Mouse (Mus musculus): ENCODE measurements around the gene Ccdc13. TPM values are rescaled to one million over a fixed set of nuclear protein-coding genes. Genes with fewer than 3 reads are reported as not detected.

The Ccdc13 gene
- polyA plus RNA-seq, 1 experiment from 2014 or later = 2.7 TPM

GRCm38 (mm10) chr9:121785261-121785660 is 54.0 kb downstream of the Ccdc13 start:
- H3K4me1 ChIP-seq = no peaks in the 10 kb centered on the region
- no peak overlapping the region for H3K4me3 ChIP-seq
- H3K27ac ChIP-seq = no peak overlapping the region
- WGBS = 81% methylated on average over 8 of the region's 8 CpGs
- H3K36me3 ChIP-seq (replicated peaks) = no peaks in the 10 kb centered on the region
- H3K9me3 ChIP-seq = no peaks in the 10 kb centered on the region
- DNase-seq (ENCODE audit: extremely low spot score, low spot score) = no peak
- H3K27me3 ChIP-seq (ENCODE audit: poor library complexity, severe bottlenecking) = peaks cover 8% of the 10 kb centered on the region

DNA sequence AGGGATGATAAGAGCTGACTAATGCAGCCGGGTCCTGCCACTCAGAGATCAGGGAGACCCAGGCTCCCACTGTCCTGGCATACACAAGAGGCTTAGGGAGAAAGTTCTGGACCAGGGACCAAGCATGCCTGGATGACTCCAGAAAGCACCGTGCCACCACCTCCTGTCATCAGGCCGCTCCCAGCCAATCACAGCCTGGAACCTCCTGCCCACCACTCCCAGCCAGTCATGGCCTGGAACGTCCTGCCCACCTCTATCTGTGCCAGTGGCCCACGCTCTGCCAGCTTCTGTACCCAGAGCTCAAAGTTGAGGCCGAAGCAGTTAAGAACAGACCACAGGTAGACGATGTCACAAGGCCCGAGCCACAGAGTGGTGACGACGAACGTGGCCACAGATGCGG is 54.5 kb downstream of the Ccdc13 start:
- Histone ChIP-seq H3K4me1 (no peaks in the 10 kb centered on the region), H3K27ac (no peak overlapping the region), H3K27me3 (ENCODE audit: poor library complexity, severe bottlenecking) (peaks cover 12% of the 10 kb centered on the region), H3K36me3 (replicated peaks) (no peaks in the 10 kb centered on the region), H3K4me3 (no peak overlapping the region), H3K9me3 (no peaks in the 10 kb centered on the region)
- no peak for DNase-seq (ENCODE audit: extremely low spot score, low spot score)
- 91% methylated on average over 12 of the region's 12 CpGs for WGBS

DNA sequence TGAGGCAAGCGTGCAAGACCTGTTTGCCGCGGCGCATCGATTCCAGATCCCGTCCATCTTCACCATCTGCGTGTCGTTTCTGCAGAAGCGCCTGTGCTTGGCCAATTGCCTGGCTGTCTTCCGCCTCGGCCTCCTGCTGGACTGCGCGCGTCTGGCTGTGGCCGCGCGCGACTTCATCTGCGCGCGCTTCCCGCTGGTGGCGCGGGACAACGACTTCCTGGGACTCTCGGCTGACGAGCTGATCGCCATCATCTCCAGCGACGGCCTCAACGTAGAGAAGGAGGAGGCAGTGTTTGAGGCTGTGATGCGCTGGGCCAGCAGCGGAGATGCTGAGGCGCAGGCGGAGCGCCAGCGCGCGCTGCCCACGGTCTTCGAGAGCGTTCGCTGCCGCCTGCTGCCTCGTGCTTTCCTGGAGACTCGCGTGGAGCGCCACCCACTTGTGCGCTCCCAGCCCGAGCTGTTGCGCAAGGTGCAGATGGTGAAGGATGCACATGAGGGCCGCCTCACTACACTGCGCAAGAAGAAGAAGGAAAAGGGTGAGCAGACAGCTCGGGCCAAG is 61.1 kb downstream of the Ccdc13 start:
- H3K9me3 ChIP-seq = no peaks in the 10 kb centered on the region
- WGBS = 17% methylated on average over 54 of the region's 54 CpGs
- H3K4me3 ChIP-seq = peak overlapping the region; percentile 44
- DNase-seq (ENCODE audit: extremely low spot score, low spot score) = no peak
- H3K27ac ChIP-seq = no peak overlapping the region
- peaks cover 12% of the 10 kb centered on the region for H3K4me1 ChIP-seq
- no peaks in the 10 kb centered on the region for H3K36me3 ChIP-seq (replicated peaks)
- peaks cover 57% of the 10 kb centered on the region for H3K27me3 ChIP-seq (ENCODE audit: poor library complexity, severe bottlenecking)

GRCm38 (mm10) chr9:121777484-121778065 is 61.7 kb downstream of the Ccdc13 start, which contains the start of gene Klhl40:
Klhl40 (plus strand) TSS chr9:121777607.
- 24% methylated on average over 30 of the region's 30 CpGs for WGBS
- no peaks in the 10 kb centered on the region for H3K36me3 ChIP-seq (replicated peaks)
- H3K27ac ChIP-seq = no peak within 1 kb of the TSS
- peak within 1 kb of the TSS; percentile 44 for H3K4me3 ChIP-seq
- H3K27me3 ChIP-seq (ENCODE audit: poor library complexity, severe bottlenecking) = peaks cover 57% of the 10 kb centered on the region
- H3K4me1 ChIP-seq = peaks cover 12% of the 10 kb centered on the region
- DNase-seq (ENCODE audit: extremely low spot score, low spot score) = no peak
- H3K9me3 ChIP-seq = no peaks in the 10 kb centered on the region

GRCm38 (mm10) chr9:121776511-121776910 is 62.8 kb downstream of the Ccdc13 start:
- Histone ChIP-seq H3K27me3 (ENCODE audit: poor library complexity, severe bottlenecking) (peaks cover 57% of the 10 kb centered on the region), H3K4me3 (no peak overlapping the region), H3K36me3 (replicated peaks) (no peaks in the 10 kb centered on the region), H3K4me1 (peaks cover 12% of the 10 kb centered on the region), H3K9me3 (no peaks in the 10 kb centered on the region), H3K27ac (no peak overlapping the region)
- WGBS = 92% methylated on average over 7 of the region's 7 CpGs
- DNase-seq (ENCODE audit: extremely low spot score, low spot score) = no peak

DNA sequence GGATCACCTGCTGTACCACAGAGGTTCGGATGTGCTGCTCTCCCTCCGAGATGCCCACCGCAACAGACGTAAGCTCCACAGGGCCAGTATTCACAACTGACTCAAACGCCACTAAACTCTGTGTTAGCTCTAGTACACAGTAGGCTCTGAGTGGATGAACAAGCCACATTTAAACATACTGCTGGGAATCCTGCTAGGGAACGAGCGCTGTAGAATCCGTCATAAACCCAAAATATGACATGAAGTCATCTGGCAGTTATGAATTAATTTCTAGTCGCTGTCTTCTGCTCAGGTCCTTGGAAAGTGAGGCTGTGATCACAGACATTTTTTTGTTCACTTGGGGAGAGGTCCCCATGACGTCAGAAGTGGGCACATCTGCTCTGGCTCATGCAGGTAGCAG is 63.3 kb downstream of the Ccdc13 start:
- WGBS = 85% methylated on average over 10 of the region's 10 CpGs
- no peak overlapping the region for H3K4me3 ChIP-seq
- peaks cover 12% of the 10 kb centered on the region for H3K4me1 ChIP-seq
- no peak overlapping the region for H3K27ac ChIP-seq
- H3K36me3 ChIP-seq (replicated peaks) = no peaks in the 10 kb centered on the region
- DNase-seq (ENCODE audit: extremely low spot score, low spot score) = no peak
- H3K9me3 ChIP-seq = no peaks in the 10 kb centered on the region
- peaks cover 57% of the 10 kb centered on the region for H3K27me3 ChIP-seq (ENCODE audit: poor library complexity, severe bottlenecking)

- WGBS = 78% methylated on average over 5 of the region's 5 CpGs
- Histone ChIP-seq H3K27ac (no peak overlapping the region), H3K4me1 (peaks cover 8% of the 10 kb centered on the region; the same call in 1 of the 2 replicates), H3K9me3 (no peaks in the 10 kb centered on the region), H3K36me3 (replicated peaks) (peaks cover 17% of the 10 kb centered on the region), H3K27me3 (ENCODE audit: poor library complexity, severe bottlenecking) (peaks cover 21% of the 10 kb centered on the region), H3K4me3 (no peak overlapping the region)
- no peak for DNase-seq (ENCODE audit: extremely low spot score, low spot score)
Measured at GRCm38 (mm10) chr9:121772412-121772811, 66.8 kb downstream of the Ccdc13 start.

DNA sequence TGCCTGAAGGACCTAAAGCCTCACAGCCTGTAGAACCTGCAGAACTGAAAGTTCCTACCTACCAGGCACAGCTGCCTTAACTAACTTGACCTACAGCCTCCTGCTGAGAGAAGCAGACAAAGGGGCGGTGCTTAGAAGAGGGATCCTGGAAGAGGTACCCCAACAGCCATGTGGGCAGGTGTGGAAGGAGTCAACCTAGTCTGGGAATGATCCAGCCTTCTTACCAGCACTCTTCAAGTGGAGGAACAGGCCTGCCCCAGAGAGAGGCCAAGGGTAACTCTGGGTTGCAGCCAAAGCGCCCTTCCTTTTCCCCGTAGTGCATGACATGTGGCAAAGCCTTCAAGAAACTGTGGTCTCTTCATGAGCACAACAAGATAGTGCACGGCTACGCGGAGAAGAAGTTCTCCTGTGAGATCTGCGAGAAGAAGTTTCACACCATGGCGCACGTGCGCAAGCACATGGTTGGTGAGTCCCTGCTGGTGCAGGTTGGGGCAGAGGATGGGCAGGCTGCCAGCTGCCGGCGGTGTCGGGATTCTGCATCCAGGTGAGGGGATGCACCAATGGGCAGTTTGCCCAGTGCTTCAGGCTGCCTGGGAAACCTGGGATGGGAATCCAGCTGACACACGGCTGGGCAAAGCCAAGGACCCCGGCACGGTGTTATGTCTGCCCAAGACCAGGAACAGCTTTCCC is 74.0 kb downstream of the Ccdc13 start:
- WGBS = 94% methylated on average over 16 of the region's 16 CpGs
- Histone ChIP-seq H3K9me3 (no peaks in the 10 kb centered on the region), H3K27ac (no peak overlapping the region), H3K4me1 (peaks cover 29% of the 10 kb centered on the region), H3K4me3 (no peak overlapping the region), H3K36me3 (replicated peaks) (peaks cover 72% of the 10 kb centered on the region), H3K27me3 (ENCODE audit: poor library complexity, severe bottlenecking) (no peaks in the 10 kb centered on the region)
- no peak for DNase-seq (ENCODE audit: extremely low spot score, low spot score)

GRCm38 (mm10) chr9:121763716-121764115 is 75.5 kb downstream of the Ccdc13 start:
- H3K4me3 ChIP-seq = no peak overlapping the region
- no peak overlapping the region for H3K27ac ChIP-seq
- H3K4me1 ChIP-seq = peaks cover 39% of the 10 kb centered on the region
- H3K9me3 ChIP-seq = no peaks in the 10 kb centered on the region
- 0 out of 2 replicates have a peak, but pooled peaks cover under 1% of the 10 kb centered on the region for H3K27me3 ChIP-seq (ENCODE audit: poor library complexity, severe bottlenecking)
- no peak for DNase-seq (ENCODE audit: extremely low spot score, low spot score)
- WGBS = 94% methylated on average over 19 of the region's 19 CpGs
- peaks cover 68% of the 10 kb centered on the region for H3K36me3 ChIP-seq (replicated peaks)

DNA sequence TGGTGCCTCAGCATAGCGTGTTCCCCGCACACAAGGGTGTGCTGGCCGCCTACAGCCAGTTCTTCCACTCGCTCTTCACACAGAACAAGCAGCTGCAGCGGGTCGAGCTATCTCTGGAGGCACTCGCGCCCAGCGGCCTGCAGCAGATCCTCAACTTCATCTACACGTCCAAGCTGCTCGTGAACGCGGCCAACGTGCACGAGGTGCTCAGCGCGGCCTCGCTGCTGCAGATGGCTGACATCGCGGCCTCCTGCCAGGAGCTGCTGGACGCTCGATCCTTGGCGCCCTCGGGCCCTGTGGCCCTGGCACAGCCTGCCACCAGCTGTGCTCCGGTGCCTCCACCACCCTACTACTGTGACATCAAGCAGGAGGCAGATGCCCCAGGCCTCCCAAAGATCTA is 76.5 kb downstream of the Ccdc13 start:
- no peak for DNase-seq (ENCODE audit: extremely low spot score, low spot score)
- no peaks in the 10 kb centered on the region for H3K9me3 ChIP-seq
- 93% methylated on average over 25 of the region's 25 CpGs for WGBS
- H3K27ac ChIP-seq = 0 out of 2 replicates have a peak overlapping the region, but pooled peaks have one; percentile 40
- H3K36me3 ChIP-seq (replicated peaks) = peaks cover 58% of the 10 kb centered on the region
- H3K4me3 ChIP-seq = no peak overlapping the region
- 0 out of 2 replicates have a peak, but pooled peaks cover 4% of the 10 kb centered on the region for H3K27me3 ChIP-seq (ENCODE audit: poor library complexity, severe bottlenecking)
- peaks cover 43% of the 10 kb centered on the region for H3K4me1 ChIP-seq

- DNase-seq (ENCODE audit: extremely low spot score, low spot score) = no peak
- Histone ChIP-seq H3K9me3 (no peaks in the 10 kb centered on the region), H3K36me3 (replicated peaks) (peaks cover 53% of the 10 kb centered on the region), H3K27me3 (ENCODE audit: poor library complexity, severe bottlenecking) (0 out of 2 replicates have a peak, but pooled peaks cover 4% of the 10 kb centered on the region), H3K4me3 (peak overlapping the region; percentile 14; the same call in 1 of the 2 replicates), H3K27ac (0 out of 2 replicates have a peak overlapping the region, but pooled peaks have one; percentile 40), H3K4me1 (peaks cover 48% of the 10 kb centered on the region)
- WGBS = 83% methylated on average over 10 of the region's 10 CpGs
Measured at GRCm38 (mm10) chr9:121762248-121762647, 77.0 kb downstream of the Ccdc13 start.

DNA sequence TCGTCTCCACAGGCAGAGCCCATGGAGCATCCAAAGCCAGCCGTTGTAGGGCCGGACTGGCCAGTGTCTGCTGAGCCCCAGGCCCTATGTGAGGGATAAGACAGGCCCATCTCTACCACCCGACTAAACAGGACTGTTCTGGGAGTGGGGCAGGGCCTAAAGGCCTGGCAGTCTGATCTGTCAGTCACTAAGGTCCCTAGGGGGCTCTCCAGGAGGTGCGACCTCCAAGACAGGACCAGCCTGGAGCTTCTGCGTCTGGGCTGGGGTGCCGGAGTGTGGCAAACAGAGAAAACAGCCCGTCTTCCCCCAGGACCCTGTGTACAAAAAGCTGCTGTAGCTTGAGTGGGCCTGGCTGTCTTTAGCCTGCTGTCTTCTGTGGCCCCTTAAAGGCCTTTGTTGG is 77.5 kb downstream of the Ccdc13 start:
- H3K27me3 ChIP-seq (ENCODE audit: poor library complexity, severe bottlenecking) = 0 out of 2 replicates have a peak, but pooled peaks cover 4% of the 10 kb centered on the region
- peak overlapping the region; percentile 82; the same call in 1 of the 2 replicates for H3K4me3 ChIP-seq
- WGBS = 77% methylated on average over 8 of the region's 8 CpGs
- peaks cover 48% of the 10 kb centered on the region for H3K4me1 ChIP-seq
- H3K9me3 ChIP-seq = no peaks in the 10 kb centered on the region
- peak overlapping the region; percentile 98; the same call in 1 of the 2 replicates for H3K27ac ChIP-seq
- DNase-seq (ENCODE audit: extremely low spot score, low spot score) = no peak
- H3K36me3 ChIP-seq (replicated peaks) = peaks cover 51% of the 10 kb centered on the region

Data from forebrain, embryonic 10.5 days (tissue).